Mouse (Mus musculus) lung, adult 2 months (tissue): ENCODE measurements around the gene Gm49342. TPM values are rescaled to one million over a fixed set of nuclear protein-coding genes. Genes with fewer than 3 reads are reported as not detected.
"Not testable (repeated sequence)": the region's sequence is repeated elsewhere in the genome, so short reads cannot be mapped to it uniquely, and the experiment has no call there.

Experiments used
- DNase-seq: peaks from one replicate; pipeline ENCODE4 v3.0.0; 2022
- H3K4me1 ChIP-seq: fragments of 200-500 bp; 2 replicates; pipeline ENCODE4 v1.6.1; 2011; ENCODE audit warnings: low read length; ENCODE audit not compliant: control insufficient read depth, insufficient read depth
- H3K4me3 ChIP-seq: fragments of 200-500 bp; replicated peaks from 2 replicates; pipeline ENCODE3; 2011; ENCODE audit warnings: low read depth, mild to moderate bottlenecking, control low read depth, low read length; ENCODE audit errors: extremely low read depth
- CTCF ChIP-seq: fragments of 200-500 bp; IDR thresholded peaks from 2 replicates; pipeline ENCODE4 v1.5.1; 2011; ENCODE audit warnings: mild to moderate bottlenecking, low read length, control low read depth; ENCODE audit not compliant: insufficient read depth
- POLR2A ChIP-seq: fragments of 200-500 bp; IDR thresholded peaks from 2 replicates; pipeline ENCODE4 v1.6.1; 2011; ENCODE audit warnings: low read depth, mild to moderate bottlenecking, control low read depth, low read length, borderline replicate concordance; ENCODE audit errors: extremely low read depth
- WGBS: fragments of 180-500 bp; shearing (Covaris S2); methylation state at CpG from one replicate; pipeline ENCODE4 v1.1.7; 2018; 5-methylcytosine and 5-hydroxymethylcytosine counted together
- polyA plus RNA-seq: library from polyadenylated mRNA; depleted of rRNA; stranded (reverse); fragments of >200 nt; gene quantifications from 2 replicates; pipeline ENCODE4 v1.2.3, GENCODE M21; 2012

Gm49342 gene
- polyA plus RNA-seq, 1 experiment, result 46.2 TPM

GRCm38 (mm10) chr14:50968216-50968980 lies 24.1 kb downstream of the Gm49342 start:
- TF ChIP-seq POLR2A, result no peak
- no peak for TF ChIP-seq CTCF
- 87% methylated on average over 5 of the region's 5 CpGs for WGBS

GRCm38 (mm10) chr14:50969041-50969440 lies 24.7 kb downstream of the Gm49342 start:
- 19% methylated on average over 1 of the region's 1 CpGs for whole genome bisulfite sequencing
- DNase-seq, result no peak
- TF ChIP-seq POLR2A (no peak), CTCF (no peak)
- Histone ChIP-seq H3K4me3 (no peak overlapping the region), H3K4me1 (no peaks in the 10 kb centered on the region; the same call in 1 of the 2 replicates)

More at GRCm38 (mm10) chr14:50968216-50968980, 24.1 kb downstream of the Gm49342 start:
- DNase-seq, result no peak
- Histone ChIP-seq H3K4me3 (no peak overlapping the region), H3K4me1 (no peaks in the 10 kb centered on the region; the same call in 1 of the 2 replicates)

GRCm38 (mm10) chr14:50969558-50970544 lies 25.5 kb downstream of the Gm49342 start:
- no peak for DNase-seq
- TF ChIP-seq CTCF, result no peak
- TF ChIP-seq POLR2A, result no peak
- WGBS, result 28% methylated on average over 12 of the region's 12 CpGs
- Histone ChIP-seq H3K4me1 (no peaks in the 10 kb centered on the region; the same call in 1 of the 2 replicates), H3K4me3 (no peak overlapping the region)

GRCm38 (mm10) chr14:50970822-50971221 lies 26.5 kb downstream of the Gm49342 start:
- no peaks in the 10 kb centered on the region; the same call in 1 of the 2 replicates for H3K4me1 ChIP-seq
- no peak for DNase-seq
- no peak overlapping the region for H3K4me3 ChIP-seq
- 35% methylated on average over 1 of the region's 1 CpGs for WGBS
- TF ChIP-seq CTCF (no peak), POLR2A (no peak)

- WGBS, result 91% methylated on average over 5 of the region's 5 CpGs
Measured at GRCm38 (mm10) chr14:50973054-50973453, 28.7 kb downstream of the Gm49342 start.

GRCm38 (mm10) chr14:50973700-50974099 lies 29.4 kb downstream of the Gm49342 start:
- TF ChIP-seq CTCF, result no peak
- no peak for TF ChIP-seq POLR2A
- Histone ChIP-seq H3K4me3 (no peak overlapping the region), H3K4me1 (peaks cover 4% of the 10 kb centered on the region; the same call in 1 of the 2 replicates)
- 45% methylated on average over 4 of the region's 4 CpGs for WGBS
- no peak for DNase-seq

More at GRCm38 (mm10) chr14:50973054-50973453, 28.7 kb downstream of the Gm49342 start:
- not testable (repeated sequence) for H3K4me1 ChIP-seq, DNase-seq, H3K4me3 ChIP-seq

- 69% methylated on average over 5 of the region's 5 CpGs for WGBS
- DNase-seq, result no peak
- no peak for TF ChIP-seq CTCF
- no peak for TF ChIP-seq POLR2A
- Histone ChIP-seq H3K4me3 (no peak overlapping the region), H3K4me1 (peaks cover 6% of the 10 kb centered on the region; the same call in 1 of the 2 replicates)
Measured at GRCm38 (mm10) chr14:50975001-50975400, 30.7 kb downstream of the Gm49342 start.

- Histone ChIP-seq H3K4me3 (no peak overlapping the region), H3K4me1 (peaks cover 6% of the 10 kb centered on the region; the same call in 1 of the 2 replicates)
- no peak for DNase-seq
- no peak for TF ChIP-seq CTCF
- TF ChIP-seq POLR2A, result no peak
- 16% methylated on average over 9 of the region's 9 CpGs for WGBS
Measured at GRCm38 (mm10) chr14:50976674-50977073, 32.4 kb downstream of the Gm49342 start.

- not testable (repeated sequence) for H3K4me1 ChIP-seq, H3K4me3 ChIP-seq
- WGBS, result 66% methylated on average over 6 of the region's 6 CpGs
Measured at GRCm38 (mm10) chr14:50978451-50978850, 34.1 kb downstream of the Gm49342 start.

GRCm38 (mm10) chr14:50979631-50980030 lies 35.3 kb downstream of the Gm49342 start:
- DNase-seq, result no peak
- TF ChIP-seq POLR2A (no peak), CTCF (no peak)
- Histone ChIP-seq H3K4me1 (peaks cover 6% of the 10 kb centered on the region; the same call in 1 of the 2 replicates), H3K4me3 (no peak overlapping the region)

More at GRCm38 (mm10) chr14:50978451-50978850, 34.1 kb downstream of the Gm49342 start:
- DNase-seq, result not testable (repeated sequence)
